Mouse (Mus musculus) urinary bladder, postnatal 10 days (tissue): ENCODE results near the gene Fbxl4.

Experiments used
- DNase-seq: peaks from one replicate; pipeline ENCODE4 v3.0.0; 2022; ENCODE audit warnings: low spot score

Fbxl4 gene

GRCm38 (mm10) chr4:22476967-22477710, 119.8 kb downstream of the Fbxl4 start:
- no peak for DNase-seq

DNA sequence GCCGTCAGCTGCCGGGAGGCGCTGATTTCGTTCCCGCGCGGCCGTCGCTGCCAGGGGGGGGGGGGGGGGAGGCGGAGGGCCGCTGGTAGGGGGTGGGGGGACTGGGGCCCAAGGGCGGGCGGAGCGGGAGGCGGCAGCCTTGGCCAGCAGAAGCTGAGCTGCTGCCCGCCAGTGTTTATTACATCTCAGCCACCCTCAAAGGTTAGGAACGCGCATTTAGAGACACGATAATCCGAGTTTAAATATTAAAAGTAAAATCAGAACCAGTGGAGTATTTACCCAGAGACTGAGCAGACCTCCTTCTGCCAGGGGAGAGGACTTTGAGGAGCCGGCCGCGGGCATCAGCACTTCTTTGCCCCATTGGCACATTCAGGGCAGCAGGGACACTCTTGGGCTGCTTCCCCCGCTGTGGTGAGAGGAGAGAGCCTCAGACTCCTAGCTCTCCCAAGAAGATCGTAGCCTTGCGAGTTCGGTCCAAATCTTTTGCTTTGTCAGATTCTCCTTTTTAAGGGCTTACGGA, 120.4 kb downstream of the Fbxl4 start:
- DNase-seq, result no peak

- no peak for DNase-seq
Observed at GRCm38 (mm10) chr4:22478488-22479367, 121.4 kb downstream of the Fbxl4 start.

DNA sequence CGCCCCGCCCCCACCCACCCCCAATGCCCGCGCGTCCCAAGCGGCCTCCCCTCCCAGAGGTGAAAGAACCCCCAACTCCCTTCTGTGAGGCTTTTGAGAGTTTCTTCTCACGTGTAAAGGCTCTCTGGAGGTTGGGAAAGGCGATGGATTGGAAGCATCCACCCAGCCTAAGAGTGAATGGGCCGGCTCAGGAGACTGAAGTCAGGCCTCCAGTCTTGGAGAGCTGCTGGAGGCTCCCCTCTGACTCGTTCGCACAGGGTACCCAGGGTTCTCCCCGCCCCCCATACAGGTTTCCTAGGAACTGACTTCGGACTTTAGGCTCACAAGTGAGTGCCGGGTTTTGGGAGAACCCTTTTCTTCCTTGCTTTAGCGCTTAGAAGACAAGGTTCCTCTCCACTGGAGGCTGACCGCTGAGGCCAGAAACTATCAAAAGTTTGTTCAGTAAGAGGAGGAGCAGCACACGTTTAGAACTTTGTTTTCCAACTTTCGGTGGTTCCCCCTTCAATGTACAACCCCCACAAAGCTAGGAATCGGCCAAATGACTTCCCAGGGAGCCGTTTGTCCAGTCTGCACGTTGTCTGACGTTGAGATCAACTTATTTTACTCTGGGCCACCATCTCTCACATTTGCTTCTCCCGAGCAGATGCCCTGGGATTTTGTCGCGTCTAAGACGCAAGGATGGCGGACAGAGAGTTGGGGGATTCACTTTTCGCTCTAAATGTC, 122.2 kb downstream of the Fbxl4 start:
- no peak for DNase-seq

DNA sequence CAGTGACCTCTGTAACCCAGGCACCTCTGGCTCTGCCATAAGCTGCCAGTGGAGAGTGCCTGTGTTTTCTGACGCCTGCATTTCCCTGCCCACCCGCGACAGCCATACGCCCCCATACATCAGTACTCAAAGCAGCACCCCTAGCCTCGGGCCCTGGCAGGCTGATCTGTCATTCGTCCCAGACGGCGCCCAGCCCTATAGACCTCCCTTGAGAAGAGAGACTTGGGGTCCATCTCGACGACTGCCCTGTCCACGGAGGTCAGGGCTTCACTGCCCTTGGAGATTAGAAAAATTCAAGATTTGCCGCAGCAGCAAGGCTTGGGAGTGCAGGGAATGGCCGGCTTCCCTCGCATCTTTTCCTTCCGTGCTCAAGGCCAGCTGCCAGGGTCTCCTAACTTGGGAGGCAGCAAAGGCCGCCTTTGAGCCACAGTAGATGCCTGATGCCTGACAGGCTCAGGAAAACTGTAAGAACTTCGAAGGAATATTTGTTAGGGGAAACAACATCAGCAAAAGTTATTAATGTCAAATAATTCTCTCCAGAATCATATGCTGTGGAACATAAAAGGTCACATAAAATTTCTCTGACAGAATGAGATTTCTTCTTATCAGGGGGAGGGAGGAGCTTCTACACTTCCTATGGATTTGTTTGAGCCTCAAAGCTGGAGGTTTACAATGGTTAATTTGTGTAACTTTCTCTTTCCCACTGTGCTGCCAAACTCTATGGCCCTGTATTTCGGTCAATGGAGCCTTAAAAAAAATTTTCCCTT, 122.9 kb downstream of the Fbxl4 start:
- DNase-seq, result no peak

GRCm38 (mm10) chr4:22480858-22481205, 123.5 kb downstream of the Fbxl4 start:
- DNase-seq, result no peak

- DNase-seq, result no peak
Observed at GRCm38 (mm10) chr4:22482118-22482517, 124.8 kb downstream of the Fbxl4 start.

DNA sequence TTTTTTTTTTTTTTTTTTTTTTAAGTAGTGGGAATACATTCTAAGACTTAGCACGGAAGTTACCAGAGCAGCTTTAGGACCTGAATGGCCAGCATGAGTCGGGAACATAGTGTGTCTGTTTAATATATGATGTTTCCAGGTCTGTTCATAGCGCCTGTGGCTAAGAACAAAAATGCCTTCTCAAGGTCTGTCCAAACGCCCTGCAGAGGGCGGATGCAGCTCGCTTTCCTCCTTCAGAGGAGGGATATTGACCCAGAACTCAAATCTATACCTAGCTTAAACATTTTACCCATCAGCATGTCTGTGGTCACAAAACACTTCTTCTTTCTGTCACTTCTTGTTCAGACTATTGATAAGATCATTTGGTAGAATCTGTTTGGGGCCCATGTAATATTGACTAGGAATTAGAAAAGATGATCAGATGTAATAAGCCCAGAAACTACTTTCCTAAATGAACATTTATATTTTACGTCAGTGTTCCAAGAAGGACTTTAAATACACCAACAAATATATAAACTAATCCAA, 125.5 kb downstream of the Fbxl4 start:
- no peak for DNase-seq

GRCm38 (mm10) chr4:22483548-22483947, 126.2 kb downstream of the Fbxl4 start:
- no peak for DNase-seq
